Mouse (Mus musculus): ENCODE data around the gene Phf3.
"Not testable (repeated sequence)": the region's sequence is repeated elsewhere in the genome, so short reads cannot be mapped to it uniquely, and the experiment has no call there.

The Phf3 gene

DNA sequence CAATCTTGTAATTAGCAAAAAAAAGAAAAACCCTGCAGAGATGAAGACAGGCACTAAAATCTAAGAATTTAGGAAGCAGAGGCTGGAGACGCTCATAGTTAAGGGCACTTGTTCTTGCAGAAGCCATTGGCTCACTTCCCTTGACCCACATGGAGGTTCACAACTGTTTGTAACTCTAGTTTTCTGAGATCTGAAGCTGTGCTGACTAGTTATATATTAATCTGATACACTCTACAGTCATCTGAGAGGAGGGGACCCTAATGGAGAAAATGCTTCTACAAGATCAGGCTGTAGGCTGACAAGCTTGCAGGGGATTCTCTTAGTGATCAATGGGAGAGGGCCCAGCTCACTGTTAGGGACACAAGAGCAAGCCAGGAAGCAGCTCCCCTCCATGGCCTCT lies 58.1 kb downstream of the Phf3 start:
- DNase-seq, result peak; percentile 27 to 53

DNA sequence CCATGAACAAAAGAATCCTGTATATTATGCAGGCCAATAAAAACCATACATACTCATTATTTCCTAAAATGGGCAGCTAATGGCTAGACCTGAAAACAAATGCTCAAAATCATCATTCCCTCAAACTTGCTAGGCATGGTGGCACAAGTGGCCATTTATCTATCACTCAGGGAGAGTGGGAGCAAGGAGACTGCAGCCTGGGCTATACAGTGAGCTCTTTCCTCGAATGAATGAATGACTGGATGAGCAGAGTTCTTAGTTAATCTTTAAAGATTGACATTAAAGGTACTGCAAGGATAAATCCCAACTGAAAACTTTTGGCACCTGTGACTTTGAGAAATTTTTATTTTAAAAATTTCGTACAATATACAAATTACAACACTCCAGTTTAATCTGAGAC lies 58.7 kb downstream of the Phf3 start:
- no peak for DNase-seq

DNA sequence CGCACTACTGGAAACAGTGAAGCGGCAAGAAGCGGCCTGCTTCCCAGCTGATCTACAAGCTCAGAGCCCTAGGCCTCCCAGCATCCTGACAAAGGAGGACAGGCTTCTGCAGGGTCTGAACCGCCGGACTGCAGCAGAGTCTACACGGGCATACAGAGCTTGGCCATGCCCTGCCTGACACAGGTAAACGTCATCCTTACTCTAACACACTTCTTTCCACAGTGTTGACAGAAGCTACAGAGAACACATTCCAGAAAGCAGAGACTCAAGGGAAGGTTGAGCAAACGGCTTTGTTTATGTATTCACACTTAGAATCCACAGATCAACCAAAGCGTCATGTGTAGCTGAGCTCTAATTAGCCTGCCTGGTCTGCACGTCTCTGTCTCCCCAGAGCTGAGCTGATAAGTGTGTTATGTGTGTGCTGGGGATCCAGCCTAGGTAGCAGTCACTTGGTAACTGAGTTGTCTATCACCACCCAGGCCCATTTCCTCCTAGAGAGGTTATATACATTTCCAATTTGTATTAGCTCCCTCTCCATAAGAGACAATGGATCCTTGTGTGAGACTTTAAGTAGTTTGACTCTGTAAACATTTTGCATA lies 65.5 kb downstream of the Phf3 start:
- no peak for DNase-seq

DNA sequence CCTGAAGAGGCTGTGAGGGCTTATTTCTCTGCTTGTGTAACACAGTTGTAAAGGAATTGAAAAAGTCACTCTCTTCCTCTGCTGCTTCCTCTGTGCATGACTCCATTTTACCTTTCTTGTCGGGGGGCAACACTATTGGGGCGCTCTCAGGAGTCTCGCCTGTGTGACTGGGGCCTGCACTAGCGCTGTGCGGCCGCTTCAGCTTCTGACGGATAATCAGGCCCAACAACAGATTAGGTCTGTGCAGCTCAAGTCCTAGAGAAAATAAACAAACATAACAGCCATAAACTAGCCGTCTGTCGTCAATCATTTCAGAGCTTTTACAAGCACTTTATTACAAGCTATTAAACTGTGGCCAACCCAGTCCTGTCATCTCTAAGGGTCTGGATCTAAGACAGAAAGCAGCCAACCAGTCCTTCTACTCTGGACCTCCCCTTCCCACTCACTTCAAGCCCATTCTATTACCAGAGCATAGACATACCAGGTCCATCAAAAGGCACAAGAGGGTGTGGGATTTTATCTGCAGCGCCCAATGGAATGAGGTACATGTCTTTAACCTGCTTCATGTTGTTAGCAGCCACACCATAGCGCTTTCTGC lies 67.9 kb downstream of the Phf3 start:
- DNase-seq, result no peak

DNA sequence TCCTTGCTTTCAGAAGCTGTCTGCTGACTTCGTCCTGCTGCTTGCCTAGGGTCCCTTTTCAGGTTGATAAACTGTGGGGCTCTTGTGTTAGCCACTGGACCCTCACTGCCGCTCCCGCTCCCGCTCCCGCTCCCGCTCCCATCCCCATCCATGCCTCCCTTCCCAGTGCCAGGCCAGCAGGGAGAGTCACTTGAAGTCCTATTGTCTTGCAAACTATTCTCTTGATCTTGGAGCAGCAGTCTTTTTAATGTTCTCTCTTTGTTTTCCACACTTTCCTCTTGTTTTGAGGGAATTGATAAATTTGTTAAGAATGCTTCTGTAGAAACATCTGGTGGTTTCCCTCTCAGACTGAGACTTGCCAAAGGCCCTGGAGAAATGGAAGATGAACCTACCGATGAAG lies 68.8 kb downstream of the Phf3 start:
- no peak for DNase-seq

DNA sequence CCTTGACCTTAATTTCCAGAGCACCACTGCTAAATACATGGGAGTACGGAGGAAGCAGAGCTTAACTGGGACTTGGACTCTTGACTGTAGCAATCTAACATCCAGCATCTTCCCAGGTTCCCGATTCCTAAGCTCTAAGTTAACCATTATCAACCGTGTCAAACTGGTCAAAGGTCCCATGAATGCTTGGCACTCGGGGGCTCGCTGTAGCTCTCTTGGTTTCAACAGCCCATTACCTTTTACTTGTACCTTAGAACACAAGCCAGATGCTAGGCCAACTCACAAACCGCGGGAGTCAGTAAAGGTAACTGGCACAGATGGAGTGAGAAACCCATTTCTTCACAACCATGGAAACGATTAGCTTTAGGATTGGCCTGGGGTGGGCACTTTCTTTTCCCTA lies 71.8 kb downstream of the Phf3 start:
- DNase-seq, result peak; percentile 60 to 82

DNA sequence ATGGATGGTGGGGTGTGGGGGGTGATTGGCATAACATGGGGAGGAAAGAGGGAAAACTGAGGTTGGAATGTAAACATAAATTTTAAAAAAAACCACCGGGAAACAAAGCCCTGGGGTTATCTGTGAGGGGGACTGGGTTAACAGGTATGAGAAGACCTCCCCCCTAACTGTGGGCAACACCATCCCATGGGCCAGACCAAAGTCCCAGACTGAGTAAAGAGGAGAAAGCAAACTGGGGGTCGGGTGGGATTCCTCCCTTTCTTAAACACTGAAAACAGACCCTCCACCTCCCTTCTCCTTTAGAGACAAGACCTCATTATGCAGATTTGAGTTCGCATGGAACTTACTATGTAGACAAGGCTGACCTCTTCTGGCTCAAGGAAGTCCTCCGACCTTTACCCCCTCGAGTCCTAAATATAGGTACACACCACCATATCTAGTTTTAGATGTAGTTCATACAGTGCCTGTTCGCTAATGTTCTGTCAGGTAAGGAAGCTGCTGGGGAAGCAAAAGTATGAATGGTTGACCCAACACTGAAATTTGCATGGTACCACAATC lies 74.4 kb downstream of the Phf3 start:
- no peak for DNase-seq

DNA sequence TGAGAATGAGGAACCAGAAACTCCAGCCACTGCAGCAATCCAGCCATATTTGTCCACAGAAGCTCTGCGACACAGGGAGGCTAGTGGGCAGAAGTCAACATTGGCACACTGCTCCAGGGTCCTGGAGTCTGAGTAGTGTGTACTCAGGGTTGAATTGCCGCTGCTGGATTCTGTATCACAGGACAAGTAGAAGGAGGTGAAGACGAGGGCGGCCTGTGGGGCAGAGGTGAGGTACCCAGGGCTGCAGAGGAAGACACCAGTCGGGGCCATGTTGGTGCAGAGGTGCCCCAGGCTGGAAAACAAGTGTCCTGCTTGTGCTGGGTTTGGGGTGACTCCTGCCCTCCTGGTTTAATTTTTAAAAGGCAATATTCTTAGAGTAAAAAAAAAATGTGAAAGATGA lies 79.1 kb downstream of the Phf3 start:
- DNase-seq, result no peak

DNA sequence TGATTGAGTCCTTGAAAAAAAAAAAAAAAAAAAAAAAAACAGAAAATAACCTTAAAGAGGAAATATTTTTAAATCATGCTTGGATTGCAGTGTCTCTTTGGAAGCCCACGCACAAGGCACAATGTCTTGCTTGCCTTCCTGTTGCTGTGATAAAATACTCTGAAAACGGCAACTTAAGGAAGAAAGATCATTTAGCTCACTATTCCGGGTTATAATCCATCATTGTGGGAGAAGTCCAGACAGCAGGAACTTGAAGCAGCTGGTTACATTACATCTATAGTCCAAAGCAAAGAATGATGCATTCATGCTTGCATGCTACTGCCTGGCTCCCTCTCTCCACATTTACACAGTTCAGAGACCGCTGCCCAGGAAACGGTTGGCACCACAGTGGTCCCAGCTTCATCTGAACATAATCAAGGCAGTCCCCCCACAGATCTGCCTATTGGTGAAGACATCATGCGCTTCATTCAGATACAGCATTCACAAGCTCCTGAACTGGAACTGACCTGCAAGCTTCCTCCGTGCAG lies 80.3 kb downstream of the Phf3 start:
- DNase-seq, result no peak

DNA sequence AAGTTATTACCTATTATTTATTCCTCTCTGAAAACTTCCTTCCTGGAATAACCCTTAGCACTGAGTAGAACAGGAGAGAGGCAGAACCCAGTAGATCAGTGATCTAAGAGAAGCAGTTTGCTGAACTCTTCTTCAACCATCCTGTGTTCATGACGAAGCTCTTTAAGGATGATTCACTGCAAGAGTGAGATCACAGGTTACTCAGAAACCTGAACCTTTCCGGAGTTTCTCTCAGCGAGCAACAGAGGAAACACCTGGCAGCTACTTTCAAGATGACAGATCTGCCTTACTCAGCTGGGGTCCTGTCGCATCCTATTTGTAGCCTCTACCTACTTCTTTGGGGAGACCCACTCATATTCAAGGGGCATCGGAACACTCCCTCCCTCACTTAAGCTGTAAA lies 80.8 kb downstream of the Phf3 start:
- no peak for DNase-seq

DNA sequence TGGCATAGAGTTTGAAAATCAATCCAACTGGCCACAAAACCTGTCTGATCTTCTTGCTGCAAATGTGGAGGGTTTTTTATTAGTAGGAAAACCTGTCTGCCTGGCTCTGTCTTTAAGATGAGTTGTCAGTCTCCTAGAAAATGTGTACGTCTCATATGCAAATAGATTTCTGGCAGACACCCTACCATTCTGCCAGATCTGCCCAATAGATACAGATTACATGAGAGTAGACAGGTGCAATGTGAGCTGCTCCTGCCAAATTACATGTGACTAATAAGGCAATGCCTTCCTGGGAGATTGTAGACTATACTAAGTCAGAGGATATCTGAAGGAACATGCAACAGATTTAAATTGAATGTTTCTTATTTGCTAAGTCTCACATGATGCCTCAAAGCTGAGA lies 83.5 kb downstream of the Phf3 start:
- DNase-seq, result no peak

DNA sequence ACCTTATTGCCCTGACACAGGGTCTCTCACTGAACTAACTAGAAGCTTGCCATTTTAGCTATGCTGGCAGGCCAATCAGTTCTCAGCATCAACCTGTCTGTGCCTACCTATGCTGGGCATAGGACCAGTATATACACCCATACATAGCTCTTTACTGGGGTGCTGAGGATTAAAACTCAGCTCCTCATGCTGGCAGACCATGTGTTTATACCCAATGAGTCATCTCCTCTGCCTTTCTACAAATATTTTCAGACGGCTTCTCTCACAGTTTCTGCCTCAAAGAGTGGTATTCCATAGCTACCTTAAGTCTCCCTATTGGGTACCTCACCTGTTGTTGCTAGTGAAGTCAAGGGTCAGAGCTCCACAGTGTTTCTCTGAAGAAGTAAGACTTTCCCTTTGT lies 84.0 kb downstream of the Phf3 start:
- DNase-seq, result no peak

DNA sequence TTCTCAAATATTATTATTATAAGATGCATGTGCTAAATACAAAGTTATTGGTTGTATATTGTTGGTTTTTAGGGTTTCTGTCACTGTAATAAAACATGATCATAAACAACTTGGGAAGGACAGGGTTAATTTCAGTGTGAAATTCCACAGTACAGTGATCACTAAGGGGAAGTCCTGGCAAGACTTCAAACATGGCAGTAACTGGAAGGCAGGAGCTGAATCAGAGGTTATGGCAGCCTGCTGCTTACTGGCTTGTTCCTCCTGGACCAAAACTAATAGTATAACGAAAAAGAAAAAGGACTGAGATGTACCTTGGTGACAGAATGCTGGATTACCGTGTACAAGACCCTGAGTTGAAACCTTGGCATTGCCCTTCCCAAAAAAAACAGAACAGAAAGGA lies 84.7 kb downstream of the Phf3 start:
- no peak for DNase-seq

DNA sequence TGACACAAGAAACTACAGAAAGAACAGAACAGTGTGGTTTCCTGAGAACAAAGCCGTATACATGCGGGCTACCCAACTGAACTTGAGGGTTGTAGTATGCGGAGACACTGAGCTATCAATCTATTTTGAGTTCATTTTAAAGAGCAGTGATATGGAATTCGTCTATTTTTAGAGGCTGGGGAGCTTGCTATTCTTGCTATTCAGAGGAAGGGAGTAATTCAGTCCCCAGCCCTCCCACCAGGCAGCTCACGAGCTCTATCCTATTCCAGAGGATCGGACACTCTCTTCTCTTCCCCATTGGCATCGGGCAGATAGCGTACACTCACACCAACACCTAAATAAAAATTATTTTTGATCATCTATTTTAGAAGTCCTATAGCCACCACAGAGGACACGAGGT lies 87.1 kb downstream of the Phf3 start:
- DNase-seq, result no peak

DNA sequence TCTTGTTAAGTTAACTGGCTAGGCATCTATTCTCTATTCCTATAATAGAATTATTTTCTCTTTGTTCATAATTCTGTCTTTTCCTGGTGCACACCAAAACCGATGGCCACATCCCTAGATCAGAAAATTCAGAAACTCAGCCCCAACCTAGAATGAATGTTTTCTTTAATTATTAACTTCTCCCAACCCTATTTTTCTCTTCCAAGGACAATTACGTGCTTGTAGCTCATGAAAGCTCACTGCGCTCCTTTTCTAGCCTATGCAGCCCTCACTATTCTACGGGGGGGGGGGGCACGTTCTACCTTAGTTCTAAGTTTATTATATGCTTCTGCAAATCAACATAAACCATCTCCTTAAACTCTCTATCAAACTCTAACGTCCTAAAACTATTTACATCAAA lies 90.0 kb downstream of the Phf3 start:
- no peak for DNase-seq

DNA sequence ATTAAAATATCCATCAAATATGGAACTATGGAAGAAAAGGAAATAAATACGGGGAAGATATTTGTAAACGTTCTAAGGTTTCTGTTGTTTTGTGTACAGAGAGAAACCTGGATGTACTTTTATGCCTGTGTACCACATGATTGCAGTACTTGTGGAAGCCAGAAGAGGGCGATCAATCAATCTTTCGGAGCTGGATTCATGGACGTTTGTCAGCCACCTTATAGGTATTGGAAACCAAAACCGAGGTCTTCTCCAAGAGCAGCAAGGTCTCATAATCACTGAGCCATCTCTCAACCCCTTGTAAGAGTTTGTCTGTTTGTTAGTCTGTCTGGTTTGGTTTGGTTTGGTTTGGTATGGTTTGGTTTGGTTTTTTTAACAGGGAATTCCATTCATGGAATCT lies 93.4 kb downstream of the Phf3 start:
- DNase-seq, result peak; percentile 49 to 82

DNA sequence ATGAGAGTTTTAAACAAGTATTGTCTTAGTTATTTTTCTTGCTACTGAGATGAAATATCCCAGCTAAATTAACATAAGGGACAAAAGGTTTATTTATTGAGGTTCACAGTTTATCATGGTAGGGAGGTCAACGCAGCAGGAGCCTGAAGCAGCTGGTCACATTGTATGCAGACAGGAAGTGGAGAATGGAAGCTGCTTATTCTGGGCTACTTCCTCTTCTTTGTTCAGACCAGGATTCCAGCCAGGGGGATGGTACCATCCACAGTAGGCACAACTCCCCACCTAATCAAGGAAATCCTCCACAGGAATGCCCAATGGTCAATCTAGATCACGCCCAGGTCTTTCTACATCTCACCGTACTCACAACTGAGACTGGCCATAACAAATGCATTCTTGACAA lies 94.2 kb downstream of the Phf3 start:
- no peak for DNase-seq

DNA sequence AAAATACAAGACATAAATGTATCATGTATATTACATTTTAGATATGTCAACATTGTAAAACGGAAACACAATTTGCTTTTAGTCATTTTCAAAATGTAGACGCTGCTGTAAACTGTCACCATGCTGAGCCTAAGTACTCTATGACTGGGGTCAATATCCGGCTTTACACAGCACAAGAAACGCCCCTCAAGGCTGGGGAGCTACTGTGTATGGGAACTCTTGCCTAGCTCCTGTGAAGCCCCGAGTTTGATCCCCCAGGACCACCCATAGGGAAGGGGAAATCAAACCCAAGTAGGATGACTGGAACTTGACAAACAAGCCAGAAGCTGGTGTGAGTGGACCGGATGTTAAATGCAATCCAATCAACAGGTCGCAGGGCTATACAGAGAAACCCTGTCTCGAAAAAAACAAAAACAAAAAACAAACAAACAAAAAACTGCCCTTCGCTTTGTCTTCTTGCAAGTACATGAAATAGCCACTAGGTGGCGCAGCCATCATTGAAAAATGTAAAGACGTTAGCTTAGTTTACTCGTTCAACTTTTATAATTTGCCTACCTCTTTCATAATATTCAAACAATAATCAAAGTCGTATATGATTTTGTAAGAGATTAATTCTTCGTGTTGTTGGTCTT lies 95.2 kb downstream of the Phf3 start:
- DNase-seq, result peak in 1 of 2 experiments; percentile 61

DNA sequence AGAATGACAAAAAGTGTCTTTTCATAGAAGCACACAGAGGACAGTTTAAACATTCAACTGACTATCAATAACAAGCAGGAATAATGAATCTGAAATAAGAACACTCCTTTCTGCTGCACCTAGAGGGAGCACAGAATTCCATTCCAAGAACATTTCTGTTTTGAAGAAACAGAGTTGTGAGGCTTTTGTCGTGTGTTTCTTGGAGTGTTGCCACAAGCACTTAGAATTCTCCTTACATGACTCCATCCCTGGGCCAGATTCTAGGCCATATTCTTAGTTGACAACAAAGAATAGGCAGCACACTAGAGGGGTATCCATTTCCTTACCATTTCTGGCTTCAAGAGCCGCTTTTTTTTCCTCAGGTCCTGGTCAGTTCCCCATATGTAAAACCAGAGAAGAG lies 97.5 kb downstream of the Phf3 start:
- DNase-seq, result no peak

DNA sequence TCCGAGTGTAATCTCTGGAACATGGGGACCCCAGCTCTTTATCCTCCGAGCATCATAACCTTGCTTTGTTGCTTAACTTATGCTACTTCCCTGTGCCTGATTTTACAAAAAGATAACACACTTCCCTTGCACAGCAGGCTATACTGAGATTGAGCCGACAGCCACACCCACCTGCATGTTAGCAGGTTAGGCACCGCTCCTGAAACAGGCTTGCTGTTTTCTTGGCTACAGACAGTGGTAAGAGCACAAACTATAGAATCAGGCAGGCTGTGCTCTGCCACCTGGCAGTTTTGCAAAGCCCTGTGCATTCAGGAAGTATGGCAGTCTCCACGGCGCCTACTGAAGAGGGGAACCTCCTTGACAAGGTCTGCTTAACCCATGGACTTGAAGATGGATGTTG lies 100.1 kb downstream of the Phf3 start:
- DNase-seq, result no peak

DNA sequence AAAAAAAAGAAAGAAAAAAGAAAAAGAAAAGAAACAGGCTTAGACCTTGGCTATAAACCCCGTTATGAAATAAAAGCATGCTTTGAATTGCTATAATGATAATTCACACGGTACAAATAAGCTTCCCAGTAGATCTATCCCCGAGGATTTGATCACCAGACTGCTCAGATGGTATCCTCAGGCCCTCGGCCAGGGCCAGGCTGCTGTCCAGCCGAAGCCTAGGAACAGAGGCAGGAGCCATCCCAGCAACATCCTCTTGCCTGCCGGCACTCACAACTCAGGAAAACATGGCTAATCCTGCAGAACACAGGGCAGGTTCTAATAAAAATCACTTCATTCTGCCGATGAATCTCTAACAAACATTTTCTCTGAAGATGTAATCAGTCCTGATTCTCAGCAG lies 100.9 kb downstream of the Phf3 start:
- DNase-seq, result no peak

DNA sequence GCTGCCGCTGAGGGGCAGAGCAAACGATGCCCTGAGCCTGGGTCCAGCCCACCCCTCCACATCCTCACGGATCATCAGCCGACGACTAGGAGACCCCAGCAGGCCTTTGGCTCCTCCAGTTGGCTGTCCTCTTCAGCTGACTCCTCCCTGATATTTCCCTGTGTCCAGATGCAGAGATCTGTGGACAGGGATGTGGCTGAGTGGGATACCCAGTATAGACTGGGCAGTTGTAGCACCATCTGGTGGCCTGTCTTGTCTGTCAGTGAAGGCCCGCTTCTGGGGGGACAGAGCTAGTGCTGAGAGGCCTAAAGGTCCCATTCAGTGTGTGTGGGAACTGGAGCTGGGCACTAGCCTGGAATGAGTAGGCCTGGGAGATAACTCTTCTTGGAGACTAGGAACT lies 101.9 kb downstream of the Phf3 start:
- peak in 1 of 2 experiments; percentile 57 for DNase-seq

DNA sequence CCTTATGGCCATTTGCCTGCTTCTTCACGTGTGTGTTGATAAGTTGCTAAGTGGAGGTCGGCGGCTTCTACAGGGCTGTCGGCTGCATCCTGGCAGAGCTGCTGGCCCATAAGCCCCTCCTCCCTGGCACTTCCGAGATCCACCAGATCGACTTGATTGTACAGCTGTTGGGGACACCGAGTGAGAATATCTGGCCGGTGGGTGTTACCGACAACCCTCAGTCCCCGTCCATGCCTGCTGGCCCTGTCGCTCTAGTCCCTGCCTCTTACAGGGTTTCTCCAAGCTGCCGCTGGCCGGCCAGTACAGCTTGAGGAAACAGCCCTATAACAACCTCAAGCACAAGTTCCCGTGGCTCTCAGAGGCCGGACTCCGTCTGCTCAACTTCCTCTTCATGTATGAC lies 103.1 kb downstream of the Phf3 start:
- DNase-seq, result not testable (repeated sequence)

DNA sequence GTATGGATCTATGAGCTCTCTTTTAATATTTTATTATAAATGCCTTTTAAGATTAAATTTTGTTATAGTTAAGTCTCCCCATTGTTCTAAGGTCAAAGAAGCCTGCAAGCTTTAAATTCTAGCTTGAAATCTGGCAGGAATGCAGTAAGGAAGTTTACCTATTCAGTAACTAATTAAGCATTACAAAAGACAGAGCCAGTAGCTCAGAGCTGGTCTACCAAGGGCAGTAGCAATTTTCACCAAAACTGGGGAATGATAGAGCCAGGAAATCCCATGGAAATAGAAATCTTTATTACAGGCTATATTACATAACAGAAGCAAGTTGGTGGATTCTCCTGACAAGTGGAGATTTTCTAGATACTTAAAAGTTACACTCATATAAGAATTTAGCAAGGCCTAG lies 116.9 kb downstream of the Phf3 start:
- no peak for DNase-seq
